Mouse (Mus musculus) erythroblast, embryonic 14.5 days (primary cell): ENCODE data around the gene Ccdc92b.

ENCODE experiments used
- GATA1 ChIP-seq: IDR thresholded peaks from 2 replicates; pipeline ENCODE4 v1.6.1; 2012; ENCODE audit warnings: low read length, inconsistent platforms, mixed read lengths
- TAL1 ChIP-seq: IDR thresholded peaks from 3 replicates; pipeline ENCODE4 v1.6.1; 2012; ENCODE audit warnings: low read length, inconsistent platforms, mixed read lengths

DNA sequence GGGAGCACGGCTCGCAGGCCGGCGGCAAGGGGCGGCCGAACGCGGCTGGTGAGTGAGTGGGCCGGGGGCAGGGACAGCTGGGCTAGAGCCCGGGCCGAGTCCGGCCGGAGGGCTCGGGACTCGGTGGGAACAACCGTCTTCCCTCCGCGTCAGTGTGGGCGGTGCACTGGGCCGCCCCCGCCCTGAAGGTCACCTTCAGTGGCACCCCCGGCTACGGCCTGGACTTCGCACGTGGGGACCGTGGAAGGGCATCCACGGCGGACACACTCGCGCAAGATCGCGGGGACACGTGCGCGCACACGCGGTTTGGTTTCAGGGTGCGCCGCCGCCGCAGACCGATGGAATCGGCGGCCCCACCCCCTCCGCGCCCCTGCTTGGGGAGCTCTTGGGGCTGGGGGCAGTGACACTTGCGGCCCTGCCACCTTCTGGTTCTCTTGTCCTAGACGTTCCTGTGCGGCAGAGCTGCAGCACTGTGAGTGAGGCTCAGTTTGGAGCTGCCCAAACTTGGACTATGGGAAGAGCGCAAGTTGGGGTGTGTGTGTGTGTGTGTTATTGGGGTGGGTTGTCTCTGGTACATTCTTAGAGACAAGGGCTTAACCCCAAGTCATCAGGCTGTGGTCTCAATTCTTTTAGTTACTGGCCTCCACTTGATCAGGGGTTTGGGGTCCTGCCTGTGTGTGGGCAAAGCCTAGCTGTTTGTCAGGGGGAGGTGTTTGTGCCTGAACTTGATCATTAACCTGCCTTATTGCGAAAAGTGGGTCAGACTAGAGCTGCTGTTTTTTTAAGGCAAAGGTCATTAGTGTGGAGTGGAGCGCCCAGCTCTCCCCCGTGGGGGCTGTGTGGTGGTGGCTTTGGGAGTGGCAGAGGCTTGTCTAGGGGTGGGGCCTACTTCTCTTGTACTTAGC, 30.5 kb downstream of the Ccdc92b start:
- no peak for TF ChIP-seq GATA1
- no peak for TF ChIP-seq TAL1
